Mouse (Mus musculus) intestine, embryonic 15.5 days (tissue): ENCODE data around the gene Appl2. TPM values are rescaled to one million over a fixed set of nuclear protein-coding genes. Genes with fewer than 3 reads are reported as not detected.

Experiments used
- ATAC-seq: fragments of 200-750 bp; cut with Nextera tagmentation; 2 replicates; pipeline ENCODE4 v1.8.0; 2017; ENCODE audit warnings: moderate TSS enrichment, moderate library complexity
- H3K27ac ChIP-seq: fragments of 300-500 bp; sonication (generic); 2 replicates; pipeline ENCODE4 v1.5.1; 2015; ENCODE audit warnings: mild to moderate bottlenecking, inconsistent platforms
- H3K27me3 ChIP-seq: fragments of 300-500 bp; sonication (generic); replicated peaks from 2 replicates; pipeline ENCODE4 v1.6.1; 2015; ENCODE audit warnings: inconsistent platforms
- H3K36me3 ChIP-seq: fragments of 300-500 bp; sonication (generic); 2 replicates; pipeline ENCODE4 v1.6.1; 2015; ENCODE audit warnings: inconsistent platforms
- H3K4me1 ChIP-seq: fragments of 300-500 bp; sonication (generic); replicated peaks from 2 replicates; pipeline ENCODE4 v1.6.1; 2015; ENCODE audit warnings: inconsistent platforms
- H3K4me2 ChIP-seq: fragments of 300-500 bp; sonication (generic); replicated peaks from 2 replicates; pipeline ENCODE4 v1.6.1; 2015; ENCODE audit warnings: mild to moderate bottlenecking, inconsistent platforms
- H3K4me3 ChIP-seq: fragments of 300-500 bp; sonication (generic); replicated peaks from 2 replicates; pipeline ENCODE4 v1.5.1; 2015; ENCODE audit warnings: inconsistent platforms
- H3K9ac ChIP-seq: fragments of 300-500 bp; sonication (generic); 2 replicates; pipeline ENCODE4 v1.6.1; 2015; ENCODE audit warnings: inconsistent platforms
- H3K9me3 ChIP-seq: fragments of 300-500 bp; sonication (generic); 2 replicates; pipeline ENCODE4 v1.6.1; 2016; ENCODE audit warnings: inconsistent platforms
- WGBS: fragments of 180-500 bp; shearing (Covaris S2); methylation state at CpG from one replicate; pipeline ENCODE4 v1.1.7; 2015; 5-methylcytosine and 5-hydroxymethylcytosine counted together
- polyA plus RNA-seq: library from polyadenylated mRNA; unstranded; fragments of >200 nt; fragmentation: Nextera tagmentation; extraction: Ambion mirVana; gene quantifications from 2 replicates; pipeline ENCODE4 v1.2.1, GENCODE M21; 2015

The Appl2 gene
- polyA plus RNA-seq, 1 experiment from 2014 or later, result 46.0 TPM

DNA sequence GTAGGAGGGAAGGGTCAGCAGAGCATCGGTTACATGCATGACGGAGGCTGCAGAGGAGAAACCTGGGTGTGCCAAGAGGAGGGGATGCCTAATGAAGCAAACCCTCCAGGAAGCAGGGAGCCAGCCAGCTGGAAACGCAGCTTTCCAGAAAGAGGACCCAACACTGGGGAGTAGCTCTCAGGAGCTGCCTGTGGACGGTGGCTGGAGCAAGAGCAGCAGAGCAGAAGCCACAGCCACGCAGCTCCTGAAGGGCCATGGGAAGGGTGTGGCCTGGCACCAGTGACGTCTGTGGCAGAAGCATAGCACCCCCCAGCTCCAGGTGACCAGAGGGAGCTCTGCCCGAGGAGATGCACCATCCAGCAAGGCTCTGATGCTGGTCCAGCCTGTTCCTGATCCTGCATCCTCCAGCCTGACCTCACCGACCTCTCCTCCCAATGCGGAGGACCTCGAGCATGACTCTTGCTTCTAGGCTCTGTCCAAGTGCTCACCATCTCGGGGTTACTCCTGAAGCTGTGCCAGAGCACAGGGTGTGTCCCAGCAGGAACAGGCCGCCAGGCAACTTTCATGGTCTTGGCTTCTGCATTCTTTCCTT lies 19.3 kb downstream of the Appl2 start:
- no peak for ATAC-seq
- WGBS, result 86% methylated on average over 12 of the region's 12 CpGs
- H3K4me3 ChIP-seq, result no peak overlapping the region
- H3K4me2 ChIP-seq, result no peak overlapping the region
- H3K27me3 ChIP-seq, result no peaks in the 10 kb centered on the region
- H3K36me3 ChIP-seq, result no peaks in the 10 kb centered on the region
- no peak overlapping the region for H3K9ac ChIP-seq
- H3K9me3 ChIP-seq, result no peaks in the 10 kb centered on the region
- H3K4me1 ChIP-seq, result peaks cover 2% of the 10 kb centered on the region; the same call in 1 of the 2 replicates
- H3K27ac ChIP-seq, result no peak overlapping the region

GRCm38 (mm10) chr10:83628241-83628640 lies 20.3 kb downstream of the Appl2 start:
- Histone ChIP-seq H3K27me3 (no peaks in the 10 kb centered on the region), H3K4me1 (no peaks in the 10 kb centered on the region), H3K4me2 (no peak overlapping the region), H3K36me3 (no peaks in the 10 kb centered on the region), H3K9me3 (no peaks in the 10 kb centered on the region), H3K27ac (no peak overlapping the region), H3K9ac (no peak overlapping the region), H3K4me3 (no peak overlapping the region)
- WGBS, result 86% methylated on average over 4 of the region's 4 CpGs
- no peak for ATAC-seq

GRCm38 (mm10) chr10:83627113-83627687 lies 21.3 kb downstream of the Appl2 start:
- Histone ChIP-seq H3K27ac (no peak overlapping the region), H3K4me1 (no peaks in the 10 kb centered on the region), H3K4me3 (no peak overlapping the region), H3K9me3 (no peaks in the 10 kb centered on the region), H3K4me2 (no peak overlapping the region), H3K36me3 (no peaks in the 10 kb centered on the region), H3K9ac (no peak overlapping the region), H3K27me3 (no peaks in the 10 kb centered on the region)
- ATAC-seq, result no peak
- WGBS, result 93% methylated on average over 9 of the region's 9 CpGs

DNA sequence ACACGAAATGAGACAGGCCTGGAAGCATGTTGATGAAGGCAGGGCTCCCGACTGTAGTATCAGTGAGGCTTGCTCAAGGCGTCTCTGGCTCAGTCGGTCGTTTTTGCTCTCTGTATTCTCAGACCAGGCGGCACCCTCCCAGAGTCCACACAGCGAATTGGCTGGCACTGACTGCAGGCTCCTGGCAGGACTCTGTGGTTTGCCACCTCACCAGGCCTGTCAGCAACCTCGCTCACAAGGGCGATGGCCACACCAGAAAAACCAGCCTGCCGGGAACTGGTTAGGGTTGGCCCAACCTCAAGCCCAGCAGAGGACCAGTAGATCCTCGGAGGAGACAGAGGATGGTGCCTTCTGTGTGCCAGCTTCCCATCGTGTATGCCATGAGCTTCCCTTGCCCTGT lies 23.7 kb downstream of the Appl2 start:
- Histone ChIP-seq H3K4me2 (no peak overlapping the region), H3K4me1 (no peaks in the 10 kb centered on the region), H3K9me3 (no peaks in the 10 kb centered on the region), H3K27me3 (no peaks in the 10 kb centered on the region), H3K36me3 (peaks cover 6% of the 10 kb centered on the region; the same call in 1 of the 2 replicates), H3K9ac (no peak overlapping the region), H3K4me3 (no peak overlapping the region), H3K27ac (no peak overlapping the region)
- WGBS, result 90% methylated on average over 12 of the region's 12 CpGs
- no peak for ATAC-seq

DNA sequence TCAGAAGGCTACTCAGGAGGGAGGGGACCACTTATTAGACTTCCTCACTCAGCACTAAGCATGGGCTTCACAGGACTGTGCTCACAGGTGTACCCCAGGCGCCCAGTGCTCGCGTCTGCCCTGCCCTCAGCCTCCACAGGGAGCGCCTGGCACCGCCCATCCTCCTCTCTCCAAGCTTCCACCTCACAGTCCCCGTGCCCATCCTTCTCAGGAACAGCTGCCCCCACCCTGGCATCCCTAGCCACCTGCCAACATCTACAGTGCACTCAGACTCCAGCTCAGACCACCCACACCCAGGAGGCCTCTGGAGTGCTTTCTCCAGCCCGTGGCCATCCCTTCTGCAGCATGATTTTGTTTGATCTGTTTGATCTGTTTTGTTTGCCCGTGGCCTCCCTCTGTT lies 24.5 kb downstream of the Appl2 start:
- Histone ChIP-seq H3K9ac (no peak overlapping the region), H3K4me3 (no peak overlapping the region), H3K9me3 (no peaks in the 10 kb centered on the region), H3K36me3 (peaks cover 6% of the 10 kb centered on the region; the same call in 1 of the 2 replicates), H3K4me2 (no peak overlapping the region), H3K27ac (no peak overlapping the region), H3K4me1 (no peaks in the 10 kb centered on the region), H3K27me3 (no peaks in the 10 kb centered on the region)
- ATAC-seq, result no peak
- WGBS, result 72% methylated on average over 8 of the region's 8 CpGs

GRCm38 (mm10) chr10:83620350-83621055 lies 28.0 kb downstream of the Appl2 start:
- no peaks in the 10 kb centered on the region for H3K27me3 ChIP-seq
- H3K27ac ChIP-seq, result no peak overlapping the region
- 88% methylated on average over 24 of the region's 24 CpGs for WGBS
- H3K4me2 ChIP-seq, result no peak overlapping the region
- no peaks in the 10 kb centered on the region for H3K9me3 ChIP-seq
- H3K36me3 ChIP-seq, result peaks cover 6% of the 10 kb centered on the region; the same call in 1 of the 2 replicates
- ATAC-seq, result no peak
- no peak overlapping the region for H3K4me3 ChIP-seq
- H3K4me1 ChIP-seq, result no peaks in the 10 kb centered on the region
- H3K9ac ChIP-seq, result no peak overlapping the region

DNA sequence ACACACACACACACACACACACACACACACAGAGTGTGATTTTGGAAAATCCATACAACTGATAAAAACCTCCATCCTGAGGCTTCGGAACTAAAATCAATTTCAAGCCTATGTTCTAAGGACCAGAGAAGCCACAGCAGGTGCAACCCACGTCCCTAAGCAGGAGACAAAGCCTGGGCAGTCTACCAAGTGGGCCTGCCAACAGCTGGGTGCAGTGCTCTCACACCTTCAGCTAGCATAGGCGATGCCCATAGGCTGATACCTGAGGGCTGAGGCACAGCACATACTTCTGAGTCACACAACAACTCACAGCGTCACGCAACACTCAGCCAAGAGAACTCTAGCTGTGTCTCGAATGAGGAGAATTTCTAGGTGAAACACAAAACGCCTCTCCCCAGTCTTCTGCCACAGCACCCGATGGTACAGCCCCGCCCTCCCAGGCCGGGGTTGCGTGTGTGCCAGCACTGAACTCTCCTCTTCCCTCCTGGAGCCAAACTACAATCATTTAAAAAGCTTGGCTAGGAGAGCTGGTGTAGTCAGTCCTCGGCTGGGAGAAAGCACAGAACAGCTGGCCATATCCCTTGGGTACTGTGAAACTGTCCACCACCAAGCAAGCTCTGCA lies 29.6 kb downstream of the Appl2 start:
- ATAC-seq, result no peak
- Histone ChIP-seq H3K9me3 (no peaks in the 10 kb centered on the region), H3K36me3 (peaks cover 6% of the 10 kb centered on the region; the same call in 1 of the 2 replicates), H3K4me2 (no peak overlapping the region), H3K4me3 (no peak overlapping the region), H3K4me1 (no peaks in the 10 kb centered on the region), H3K27ac (no peak overlapping the region), H3K27me3 (no peaks in the 10 kb centered on the region), H3K9ac (no peak overlapping the region)
- 87% methylated on average over 12 of the region's 12 CpGs for WGBS

DNA sequence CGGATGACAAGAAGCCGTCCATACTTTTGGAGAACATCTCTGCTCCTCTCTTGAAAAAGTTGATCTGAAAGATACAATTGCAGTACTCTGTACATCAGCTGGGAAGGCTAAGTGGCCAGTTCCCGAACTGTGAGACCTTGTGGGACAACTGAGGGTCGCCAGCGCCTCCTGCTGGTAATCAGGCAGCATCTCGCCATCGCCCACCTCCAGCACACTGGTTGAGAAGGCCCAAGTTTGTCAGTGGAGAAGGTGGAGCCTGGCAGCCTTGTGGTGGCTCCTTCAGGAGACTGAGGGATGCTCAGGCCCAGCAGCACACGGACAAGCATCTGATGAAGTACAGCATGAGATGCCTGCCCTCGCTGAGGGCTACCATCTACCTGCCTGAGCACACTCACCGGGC lies 31.2 kb downstream of the Appl2 start:
- no peak overlapping the region for H3K4me2 ChIP-seq
- no peaks in the 10 kb centered on the region for H3K9me3 ChIP-seq
- no peak overlapping the region for H3K4me3 ChIP-seq
- 61% methylated on average over 10 of the region's 10 CpGs for WGBS
- H3K27ac ChIP-seq, result no peak overlapping the region
- H3K9ac ChIP-seq, result no peak overlapping the region
- ATAC-seq, result no peak
- H3K36me3 ChIP-seq, result peaks cover 8% of the 10 kb centered on the region; the same call in 1 of the 2 replicates
- no peaks in the 10 kb centered on the region for H3K27me3 ChIP-seq
- H3K4me1 ChIP-seq, result no peaks in the 10 kb centered on the region

DNA sequence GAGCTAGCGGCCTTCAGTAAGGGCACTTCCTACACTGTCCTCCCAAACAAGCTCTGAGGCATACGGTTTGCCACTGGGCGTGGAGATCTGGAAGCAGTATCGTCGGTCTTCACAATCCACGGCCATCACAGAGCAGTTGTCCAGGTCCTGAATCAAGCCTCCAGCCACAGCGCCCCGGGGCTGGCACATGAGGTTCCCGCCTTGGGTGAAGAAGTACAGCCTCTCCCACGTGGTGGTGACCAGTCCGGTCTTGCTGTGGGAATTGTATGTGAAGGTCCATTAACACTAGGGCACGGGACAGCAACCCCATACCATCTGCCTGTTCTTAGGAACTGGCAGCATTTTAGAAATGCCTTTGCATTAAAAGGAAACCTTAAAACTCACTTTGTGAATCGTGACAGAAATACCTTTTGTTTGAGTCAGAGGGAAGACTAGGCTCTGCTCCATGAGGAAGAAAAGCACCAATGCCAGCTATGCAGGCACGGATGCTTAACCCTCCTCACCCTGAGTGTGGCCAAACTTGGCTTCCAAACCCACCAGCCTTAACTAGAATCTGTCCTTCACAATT lies 35.8 kb downstream of the Appl2 start:
- H3K27me3 ChIP-seq, result no peaks in the 10 kb centered on the region
- 90% methylated on average over 14 of the region's 14 CpGs for WGBS

DNA sequence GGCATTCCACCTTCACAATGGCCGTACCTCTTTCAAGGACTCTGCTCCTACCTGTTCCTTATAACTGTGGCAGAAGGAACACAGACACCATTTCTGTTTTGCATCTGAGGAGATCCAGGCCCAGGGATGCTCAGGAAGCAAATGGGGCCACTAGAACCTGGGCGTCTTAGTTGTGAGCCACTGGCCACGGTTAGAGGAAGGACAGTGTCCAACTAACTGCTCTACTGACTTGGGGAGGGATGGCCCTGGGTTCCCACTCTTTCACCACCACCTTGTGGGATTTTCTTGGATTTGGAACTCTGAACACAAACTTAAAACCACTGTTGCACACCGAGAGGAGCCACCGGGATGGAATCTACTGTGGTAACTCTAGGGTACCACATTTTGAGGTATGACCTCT lies 36.7 kb downstream of the Appl2 start:
- Histone ChIP-seq H3K4me1 (no peaks in the 10 kb centered on the region), H3K4me3 (no peak overlapping the region), H3K9ac (no peak overlapping the region), H3K9me3 (no peaks in the 10 kb centered on the region), H3K27ac (no peak overlapping the region), H3K27me3 (no peaks in the 10 kb centered on the region), H3K4me2 (no peak overlapping the region), H3K36me3 (peaks cover 33% of the 10 kb centered on the region)
- no peak for ATAC-seq
- 96% methylated on average over 5 of the region's 5 CpGs for WGBS

More for the DNA sequence above, 35.8 kb downstream of the Appl2 start:
- H3K4me3 ChIP-seq, result no peak overlapping the region
- no peaks in the 10 kb centered on the region for H3K4me1 ChIP-seq
- no peak overlapping the region for H3K27ac ChIP-seq
- no peak overlapping the region for H3K4me2 ChIP-seq
- H3K36me3 ChIP-seq, result peaks cover 27% of the 10 kb centered on the region
- ATAC-seq, result no peak
- H3K9ac ChIP-seq, result no peak overlapping the region
- H3K9me3 ChIP-seq, result no peaks in the 10 kb centered on the region

DNA sequence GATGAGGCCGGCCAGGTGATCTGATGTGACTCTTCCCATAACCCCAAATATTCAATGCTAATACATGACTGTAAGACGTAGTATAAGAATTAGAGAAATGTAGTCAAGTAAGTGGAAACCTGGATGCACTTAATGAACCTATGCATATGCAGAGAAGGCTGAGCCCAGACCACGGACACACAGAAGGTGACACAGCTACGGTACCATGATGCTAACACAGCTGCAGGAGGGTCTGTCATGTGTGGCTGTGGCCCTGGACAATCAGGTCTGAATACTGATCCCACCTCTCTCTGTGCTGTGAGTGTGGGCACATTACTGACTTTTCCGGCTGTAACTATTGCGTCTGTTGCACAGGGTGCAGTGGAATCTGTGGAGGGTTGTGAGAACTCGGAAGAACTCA lies 38.0 kb downstream of the Appl2 start:
- H3K4me3 ChIP-seq, result no peak overlapping the region
- no peak for ATAC-seq
- H3K4me1 ChIP-seq, result no peaks in the 10 kb centered on the region
- H3K27me3 ChIP-seq, result no peaks in the 10 kb centered on the region
- H3K27ac ChIP-seq, result no peak overlapping the region
- H3K4me2 ChIP-seq, result no peak overlapping the region
- 95% methylated on average over 7 of the region's 7 CpGs for WGBS
- no peak overlapping the region for H3K9ac ChIP-seq
- H3K36me3 ChIP-seq, result peaks cover 36% of the 10 kb centered on the region
- H3K9me3 ChIP-seq, result no peaks in the 10 kb centered on the region

GRCm38 (mm10) chr10:83608596-83608995 lies 39.9 kb downstream of the Appl2 start:
- 80% methylated on average over 8 of the region's 8 CpGs for WGBS
- Histone ChIP-seq H3K27me3 (no peaks in the 10 kb centered on the region), H3K36me3 (peaks cover 36% of the 10 kb centered on the region), H3K27ac (no peak overlapping the region), H3K4me3 (no peak overlapping the region), H3K9ac (no peak overlapping the region), H3K4me2 (no peak overlapping the region), H3K9me3 (no peaks in the 10 kb centered on the region), H3K4me1 (no peaks in the 10 kb centered on the region)
- no peak for ATAC-seq
